8 mouse cellular contexts compared by ENCODE assay signal in the genomic region with DNA sequence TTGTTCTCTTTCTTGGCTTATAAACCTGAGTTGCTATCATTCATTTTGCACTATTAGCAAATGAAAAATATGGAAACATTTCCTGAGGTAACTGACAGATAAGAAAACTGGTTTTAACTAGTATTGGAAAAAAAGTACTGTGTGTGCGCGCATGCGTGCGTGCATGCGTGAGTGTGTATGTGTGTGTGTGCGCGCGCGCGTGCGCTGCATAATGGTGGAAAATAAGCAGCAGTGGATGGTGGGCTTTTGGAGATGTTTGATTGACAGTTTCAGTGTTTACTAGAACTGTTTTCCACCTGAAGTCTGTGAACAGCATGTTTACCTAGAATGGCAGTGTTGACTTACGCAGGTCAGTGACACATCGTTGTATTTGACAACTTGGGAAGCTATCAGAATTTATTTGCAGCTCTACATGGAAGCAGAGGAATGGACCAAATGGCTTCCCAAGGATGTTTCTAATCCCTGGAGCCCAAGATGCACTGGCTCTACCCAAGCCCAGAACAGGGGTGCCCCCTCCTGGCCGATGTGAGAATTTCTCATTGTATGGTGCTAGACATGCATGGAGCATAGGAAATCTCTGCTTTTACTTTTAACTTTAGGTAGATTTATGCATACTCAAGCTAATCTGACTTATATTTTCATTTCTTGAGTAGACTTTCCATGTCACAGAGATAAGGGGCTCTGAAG.
DNase-seq lines count a peak whose midpoint lies in the region; TF ChIP-seq lines count a peak whose summit lies in the region.

No protein-coding gene starts in this region.

- intact Hi-C loops in heart, postnatal 10 days (cut with DNase I), result loop anchor here (1.0 to 5.0 kb wide), 4 partner anchors 101 to 332 kb away; no protein-coding TSS in a partner anchor

- H3K4me3 ChIP-seq in bone marrow macrophage, adult 2 months (ENCODE audit: insufficient read depth, low read length), result no peak overlapping the region
- no peak overlapping the region for H3K4me3 ChIP-seq in lung, adult 2 months (replicated peaks; ENCODE audit: extremely low read depth, low read depth, low read length)

- DNase-seq in CD4-positive, CD25-positive, alpha-beta regulatory T cell, adult 2 months (ENCODE audit: low read depth, low spot score), result peak; percentile 80
- peak; percentile 46 for DNase-seq in fibroblast of lung, adult 2 months (ENCODE audit: low read depth)
- peak; percentile 88 to 91 for DNase-seq in heart, postnatal 10 days
- DNase-seq in kidney, postnatal 25 days, result peak; percentile 87 to 90
- DNase-seq in lung, adult 2 months, result peak; percentile 76
- DNase-seq in ovary, adult 18-20 months (ENCODE audit: low spot score), result peak; percentile 63
- DNase-seq in thymus, postnatal 10 days (ENCODE audit: low spot score in 2 of 2), result peak; percentile 43 to 77

- TF ChIP-seq CTCF in bone marrow macrophage, adult 2 months (IDR thresholded peaks at IDR 0.05; ENCODE audit: low read depth, low read length), result peak; percentile 82
- peak; percentile 85 for TF ChIP-seq CTCF in lung, adult 2 months (IDR thresholded peaks at IDR 0.05; ENCODE audit: insufficient read depth, low read length)

- H3K4me1 ChIP-seq in bone marrow macrophage, adult 2 months (ENCODE audit: control insufficient read depth, insufficient read depth, low read length), result no peaks in the 10 kb centered on the region
- H3K4me1 ChIP-seq in lung, adult 2 months (ENCODE audit: control insufficient read depth, insufficient read depth, low read length), result no peaks in the 10 kb centered on the region

- TF ChIP-seq POLR2A in bone marrow macrophage, adult 2 months (IDR thresholded peaks at IDR 0.05; ENCODE audit: borderline replicate concordance, low read depth, low read length), result no peak
- no peak for TF ChIP-seq POLR2A in lung, adult 2 months (IDR thresholded peaks at IDR 0.05; ENCODE audit: borderline replicate concordance, extremely low read depth, low read depth, low read length)

- H3K27ac ChIP-seq in bone marrow macrophage, adult 2 months (ENCODE audit: insufficient read depth, low read depth, low read length), result no peak overlapping the region

- WGBS in lung, adult 2 months, result 84% methylated on average over 14 of the region's 14 CpGs
